Mouse (Mus musculus) limb, embryonic 15.5 days (tissue): ENCODE measurements around the gene Cmss1. TPM values are rescaled to one million over a fixed set of nuclear protein-coding genes. Genes with fewer than 3 reads are reported as not detected.
A peak's percentile ranks its signal among the peaks of the same experiment; 100 is the strongest.

Experiments
- ATAC-seq: fragments of 200-750 bp; cut with Nextera tagmentation; 2 replicates; pipeline ENCODE4 v1.8.0; 2017; ENCODE audit warnings: low read depth, moderate TSS enrichment; ENCODE audit not compliant: insufficient number of reproducible peaks, low FRiP score, low TSS enrichment
- H3K27ac ChIP-seq: fragments of 300-500 bp; sonication (generic); 2 replicates; pipeline ENCODE4 v1.5.1; 2015; ENCODE audit warnings: moderate library complexity, mild to moderate bottlenecking, inconsistent platforms
- H3K27me3 ChIP-seq: fragments of 300-500 bp; sonication (generic); 2 replicates; pipeline ENCODE4 v1.6.1; 2015; ENCODE audit warnings: inconsistent platforms
- H3K36me3 ChIP-seq: fragments of 300-500 bp; sonication (generic); 2 replicates; pipeline ENCODE4 v1.6.1; 2015; ENCODE audit warnings: inconsistent platforms
- H3K4me1 ChIP-seq: fragments of 300-500 bp; sonication (generic); 2 replicates; pipeline ENCODE4 v1.6.1; 2015; ENCODE audit warnings: inconsistent platforms
- H3K4me2 ChIP-seq: fragments of 300-500 bp; sonication (generic); 2 replicates; pipeline ENCODE4 v1.6.1; 2015; ENCODE audit warnings: mild to moderate bottlenecking, inconsistent platforms
- H3K4me3 ChIP-seq: fragments of 300-500 bp; sonication (generic); 2 replicates; pipeline ENCODE4 v1.5.1; 2015; ENCODE audit warnings: mild to moderate bottlenecking, inconsistent platforms
- H3K9ac ChIP-seq: fragments of 300-500 bp; sonication (generic); 2 replicates; pipeline ENCODE4 v1.6.1; 2015; ENCODE audit warnings: inconsistent platforms
- H3K9me3 ChIP-seq: fragments of 300-500 bp; sonication (generic); 2 replicates; pipeline ENCODE4 v1.6.1; 2016; ENCODE audit warnings: inconsistent platforms
- whole genome bisulfite sequencing: fragments of 180-500 bp; shearing (Covaris S2); methylation state at CpG from one replicate; pipeline ENCODE4 v1.1.7; 2015; 5-methylcytosine and 5-hydroxymethylcytosine counted together
- polyA plus RNA-seq: library from polyadenylated mRNA; unstranded; fragments of >200 nt; fragmentation: Nextera tagmentation; extraction: Ambion mirVana; gene quantifications from 2 replicates; pipeline ENCODE4 v1.2.1, GENCODE M21; 2015

The Cmss1 gene
- polyA plus RNA-seq, 1 experiment from 2014 or later: 41.8 TPM

DNA sequence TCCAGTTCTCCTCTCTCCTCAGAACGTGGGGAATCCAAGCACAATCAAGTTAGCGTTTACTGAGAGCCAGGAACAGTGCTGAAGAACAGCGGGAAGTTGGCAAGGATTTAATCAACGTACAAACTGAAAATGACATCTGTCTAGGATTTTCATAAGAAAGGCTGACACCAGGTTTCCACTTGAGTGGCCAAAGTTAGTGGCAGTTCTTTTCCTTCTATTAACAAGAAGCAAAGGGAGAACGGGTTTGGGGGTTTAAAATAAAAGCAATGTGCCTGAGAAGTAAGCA is 266.1 kb downstream of the Cmss1 start:
- 34% methylated on average over 5 of the region's 5 CpGs for WGBS
- no peak for ATAC-seq
- H3K27ac ChIP-seq: peak overlapping the region; percentile 17

DNA sequence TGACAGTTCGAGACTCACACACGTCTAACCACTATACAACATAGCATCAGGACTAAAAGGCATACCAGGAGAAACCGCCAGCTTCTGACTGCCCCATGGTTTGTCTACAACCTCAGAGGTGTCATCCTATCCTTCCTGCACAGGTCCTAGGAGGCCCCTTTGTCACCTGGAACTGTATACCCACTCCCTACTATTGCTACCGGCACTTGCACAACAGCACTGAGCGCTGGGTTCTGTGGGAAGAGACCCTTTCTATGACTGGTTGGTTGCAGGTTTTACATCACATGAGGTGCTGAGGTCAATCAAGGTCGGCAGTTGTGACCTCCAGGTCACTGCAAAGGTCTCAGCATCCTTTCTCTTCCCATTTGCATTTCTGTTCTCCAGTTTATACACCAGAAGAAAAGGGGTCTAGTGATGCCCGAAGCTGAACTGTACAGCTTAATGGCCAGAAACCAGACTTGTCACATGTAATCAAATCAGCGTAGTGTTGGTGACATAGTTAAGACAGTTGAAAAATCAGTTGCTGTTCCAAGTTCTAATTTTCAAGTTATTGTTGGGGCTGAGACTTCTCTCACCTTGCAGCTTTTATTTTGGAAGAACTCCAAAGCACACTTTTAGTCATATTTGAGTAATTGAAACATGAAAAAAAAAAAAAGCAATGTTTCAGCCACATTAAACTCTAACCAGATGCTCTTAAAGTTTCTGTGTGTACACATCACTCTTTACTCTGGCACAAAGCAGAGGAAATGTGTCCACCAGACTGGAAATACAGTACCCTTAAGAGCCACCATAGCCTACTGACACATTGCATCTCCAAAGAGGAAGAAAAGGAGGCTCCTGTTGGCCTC is 266.7 kb downstream of the Cmss1 start:
- WGBS: 70% methylated on average over 8 of the region's 8 CpGs
- Histone ChIP-seq H3K27ac (peak overlapping the region; percentile 59), H3K9me3 (no peaks in the 10 kb centered on the region), H3K36me3 (no peaks in the 10 kb centered on the region), H3K9ac (no peak overlapping the region), H3K4me3 (no peak overlapping the region), H3K4me2 (no peak overlapping the region), H3K4me1 (peaks cover 38% of the 10 kb centered on the region), H3K27me3 (no peaks in the 10 kb centered on the region)
- no peak for ATAC-seq

More for the DNA sequence above, 266.1 kb downstream of the Cmss1 start:
- H3K9ac ChIP-seq: no peak overlapping the region
- H3K4me3 ChIP-seq: no peak overlapping the region
- no peaks in the 10 kb centered on the region for H3K9me3 ChIP-seq
- H3K4me2 ChIP-seq: no peak overlapping the region
- H3K36me3 ChIP-seq: no peaks in the 10 kb centered on the region
- no peaks in the 10 kb centered on the region for H3K27me3 ChIP-seq
- H3K4me1 ChIP-seq: peaks cover 38% of the 10 kb centered on the region

DNA sequence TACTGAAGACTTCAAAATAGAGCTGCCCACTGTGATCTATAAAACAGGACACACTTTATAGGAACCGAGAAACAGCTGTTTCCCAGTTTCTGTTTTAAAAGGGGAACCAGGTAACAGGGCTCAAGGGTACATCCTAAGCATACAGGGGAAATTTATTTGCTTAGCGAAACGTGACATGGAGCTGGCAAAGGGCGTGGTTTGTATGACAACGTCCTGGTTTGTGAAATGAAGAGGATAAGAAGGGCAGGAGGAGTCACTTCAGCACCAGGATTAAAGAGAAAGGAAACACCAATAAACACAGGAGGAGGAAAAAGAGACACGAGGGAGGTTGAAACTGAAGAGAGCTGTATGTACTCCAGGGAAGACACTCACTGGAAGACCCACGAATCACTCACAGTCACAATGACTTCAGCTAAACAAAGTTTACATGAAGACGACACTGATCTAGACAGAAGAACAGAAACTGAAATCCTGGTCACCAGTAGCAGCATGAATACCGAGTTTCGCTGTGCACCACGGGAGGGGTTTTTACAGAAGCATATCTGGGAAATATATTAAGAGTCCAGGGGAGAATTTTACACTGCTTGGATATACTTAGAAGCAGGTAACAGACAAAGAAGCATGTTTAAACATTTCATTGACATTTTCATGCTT is 269.8 kb downstream of the Cmss1 start:
- 34% methylated on average over 11 of the region's 11 CpGs for WGBS
- Histone ChIP-seq H3K4me2 (peak overlapping the region; percentile 25), H3K36me3 (no peaks in the 10 kb centered on the region), H3K9ac (no peak overlapping the region), H3K4me1 (peaks cover 40% of the 10 kb centered on the region), H3K27me3 (no peaks in the 10 kb centered on the region), H3K9me3 (no peaks in the 10 kb centered on the region), H3K4me3 (no peak overlapping the region), H3K27ac (peak overlapping the region; percentile 67; the same call in 1 of the 2 replicates)
- no peak for ATAC-seq

DNA sequence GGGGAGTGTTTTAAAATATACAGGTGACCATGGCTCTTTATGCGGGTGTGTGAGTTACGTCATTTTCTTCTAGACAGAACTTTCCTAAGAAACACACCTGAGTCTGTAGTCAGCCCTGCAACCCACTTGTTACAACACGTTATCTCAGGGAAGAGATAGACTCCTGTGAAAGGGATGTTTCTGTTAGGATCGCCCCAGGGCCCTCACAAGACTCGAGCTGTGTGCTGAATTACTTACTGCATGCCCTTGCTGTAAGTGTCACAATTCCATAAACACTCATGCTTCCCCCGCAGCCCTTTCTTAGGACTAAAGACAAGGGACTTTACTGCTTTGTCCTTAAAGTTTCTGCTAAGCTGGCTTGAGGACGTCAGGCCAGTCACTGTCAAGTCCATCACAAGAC is 274.4 kb downstream of the Cmss1 start:
- ATAC-seq: no peak
- H3K4me2 ChIP-seq: no peak overlapping the region
- no peaks in the 10 kb centered on the region for H3K27me3 ChIP-seq
- WGBS: 56% methylated on average over 7 of the region's 7 CpGs
- peaks cover 33% of the 10 kb centered on the region for H3K4me1 ChIP-seq
- no peak overlapping the region for H3K4me3 ChIP-seq
- H3K27ac ChIP-seq: peak overlapping the region; percentile 44; the same call in 1 of the 2 replicates
- H3K9ac ChIP-seq: no peak overlapping the region
- no peaks in the 10 kb centered on the region for H3K36me3 ChIP-seq
- no peaks in the 10 kb centered on the region for H3K9me3 ChIP-seq

DNA sequence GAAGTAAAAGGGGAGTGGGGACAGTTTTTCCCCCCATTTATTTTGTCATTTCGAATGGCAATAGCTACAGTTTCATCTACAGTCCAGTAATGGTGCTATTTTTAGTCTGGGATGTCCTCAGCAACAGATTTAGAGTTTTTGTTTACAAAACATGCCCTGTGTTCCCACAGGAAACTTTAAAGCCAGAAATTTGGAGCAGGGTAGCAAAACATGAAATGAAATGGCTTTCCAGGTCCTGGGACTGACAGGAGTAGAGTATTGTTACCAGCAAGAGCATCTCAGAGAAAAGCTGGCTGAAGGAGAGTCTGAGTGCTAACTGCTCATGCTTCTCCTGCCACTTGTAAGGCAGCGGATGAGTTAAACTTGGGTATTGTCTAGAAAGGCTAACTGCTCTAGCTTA is 276.6 kb downstream of the Cmss1 start:
- 88% methylated on average over 2 of the region's 2 CpGs for WGBS
- no peak for ATAC-seq
- no peaks in the 10 kb centered on the region for H3K9me3 ChIP-seq
- H3K27me3 ChIP-seq: no peaks in the 10 kb centered on the region
- peaks cover 26% of the 10 kb centered on the region for H3K4me1 ChIP-seq
- no peak overlapping the region for H3K27ac ChIP-seq
- no peak overlapping the region for H3K4me3 ChIP-seq
- no peak overlapping the region for H3K4me2 ChIP-seq
- no peak overlapping the region for H3K9ac ChIP-seq
- H3K36me3 ChIP-seq: no peaks in the 10 kb centered on the region

DNA sequence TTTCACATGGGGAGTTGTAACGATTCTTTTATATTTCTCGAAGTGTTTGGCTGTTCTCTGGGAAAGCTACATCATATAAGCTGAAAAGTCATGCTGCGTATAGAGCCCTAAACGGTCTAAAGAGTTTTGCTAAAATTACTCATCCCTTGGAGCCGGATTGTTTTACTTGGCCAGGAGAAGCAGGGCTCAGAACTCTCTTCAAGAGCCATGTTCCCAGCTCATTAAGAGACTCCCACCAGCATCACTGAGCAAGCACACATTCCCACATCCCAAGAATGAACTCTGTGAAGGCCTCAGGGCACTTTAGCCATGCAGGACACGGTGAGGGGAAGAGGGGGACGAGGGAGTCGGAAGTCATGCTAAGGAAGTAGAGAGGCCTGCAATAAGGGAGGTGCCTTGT is 277.6 kb downstream of the Cmss1 start:
- Histone ChIP-seq H3K4me2 (no peak overlapping the region), H3K27ac (peak overlapping the region; percentile 72), H3K4me1 (peaks cover 26% of the 10 kb centered on the region), H3K36me3 (no peaks in the 10 kb centered on the region), H3K27me3 (no peaks in the 10 kb centered on the region), H3K9me3 (no peaks in the 10 kb centered on the region), H3K9ac (no peak overlapping the region), H3K4me3 (no peak overlapping the region)
- WGBS: 44% methylated on average over 8 of the region's 8 CpGs
- peak; percentile 75 for ATAC-seq

DNA sequence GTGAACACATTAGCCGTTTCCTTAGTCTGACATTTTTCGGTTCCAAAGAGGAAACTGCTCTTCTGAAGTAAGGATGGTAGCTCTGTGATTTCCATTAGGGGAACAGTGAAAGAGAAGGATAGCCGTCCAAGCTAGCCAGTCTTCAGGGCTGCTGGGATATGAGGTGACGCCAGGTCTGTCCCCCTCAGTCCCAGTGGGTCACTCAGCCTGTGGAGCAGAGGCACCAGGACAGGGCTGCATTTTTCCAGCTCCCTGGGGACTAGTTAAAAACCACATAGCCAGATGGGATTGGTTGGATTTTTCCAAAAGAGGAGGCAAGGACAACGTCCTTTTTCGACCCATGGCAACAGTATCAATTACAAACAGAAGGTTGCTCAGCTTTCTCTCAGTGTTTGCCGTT is 279.7 kb downstream of the Cmss1 start:
- no peaks in the 10 kb centered on the region for H3K27me3 ChIP-seq
- H3K9me3 ChIP-seq: no peaks in the 10 kb centered on the region
- H3K27ac ChIP-seq: peak overlapping the region; percentile 54
- H3K9ac ChIP-seq: no peak overlapping the region
- WGBS: 46% methylated on average over 7 of the region's 7 CpGs
- no peaks in the 10 kb centered on the region for H3K36me3 ChIP-seq
- H3K4me1 ChIP-seq: peaks cover 24% of the 10 kb centered on the region
- no peak overlapping the region for H3K4me2 ChIP-seq
- ATAC-seq: no peak
- H3K4me3 ChIP-seq: no peak overlapping the region

DNA sequence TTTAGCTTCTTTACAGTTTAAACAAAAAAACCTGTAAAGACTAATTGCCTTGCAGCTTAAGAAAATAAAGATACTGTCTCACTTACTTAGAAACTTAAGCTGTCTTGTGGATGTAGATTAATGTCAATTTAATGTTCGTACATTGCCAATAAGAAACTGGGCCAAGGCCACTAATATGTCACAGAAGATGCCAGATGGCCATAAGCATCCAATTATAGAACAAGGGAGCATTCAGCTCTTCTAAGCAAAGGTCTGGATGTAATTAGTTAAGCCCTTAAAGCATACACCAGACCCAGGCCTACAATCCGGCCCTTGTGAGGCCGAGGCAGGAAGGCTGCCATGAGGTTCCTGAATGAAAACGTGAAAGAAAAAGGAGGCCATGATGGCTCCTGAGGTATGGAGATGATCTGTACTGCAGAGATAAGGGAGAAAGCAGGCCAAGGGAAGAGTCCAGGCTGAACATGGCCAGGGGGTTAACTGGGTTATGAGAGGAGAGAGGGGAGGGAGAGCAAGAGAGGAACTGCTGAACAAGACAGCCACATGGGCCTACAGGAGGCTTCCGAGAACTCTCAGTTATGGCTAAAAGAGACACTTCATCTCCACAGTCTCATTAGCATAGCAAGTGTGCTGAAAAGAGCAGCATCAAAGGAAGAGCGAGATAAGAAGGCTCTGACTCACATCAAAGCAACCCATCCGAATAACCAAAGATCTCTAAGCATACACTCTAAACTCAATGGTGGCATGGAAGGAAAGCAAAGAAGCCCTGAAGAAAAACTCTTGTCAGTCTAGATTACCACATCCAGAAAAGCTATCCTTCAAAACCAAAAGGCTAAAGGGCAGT is 287.2 kb downstream of the Cmss1 start:
- no peak overlapping the region for H3K4me3 ChIP-seq
- no peak for ATAC-seq
- H3K36me3 ChIP-seq: no peaks in the 10 kb centered on the region
- H3K27ac ChIP-seq: no peak overlapping the region
- WGBS: 65% methylated on average over 7 of the region's 7 CpGs
- H3K4me1 ChIP-seq: 0 out of 2 replicates have a peak, but pooled peaks cover 5% of the 10 kb centered on the region
- no peak overlapping the region for H3K9ac ChIP-seq
- no peak overlapping the region for H3K4me2 ChIP-seq
- no peaks in the 10 kb centered on the region for H3K27me3 ChIP-seq
- no peaks in the 10 kb centered on the region for H3K9me3 ChIP-seq

DNA sequence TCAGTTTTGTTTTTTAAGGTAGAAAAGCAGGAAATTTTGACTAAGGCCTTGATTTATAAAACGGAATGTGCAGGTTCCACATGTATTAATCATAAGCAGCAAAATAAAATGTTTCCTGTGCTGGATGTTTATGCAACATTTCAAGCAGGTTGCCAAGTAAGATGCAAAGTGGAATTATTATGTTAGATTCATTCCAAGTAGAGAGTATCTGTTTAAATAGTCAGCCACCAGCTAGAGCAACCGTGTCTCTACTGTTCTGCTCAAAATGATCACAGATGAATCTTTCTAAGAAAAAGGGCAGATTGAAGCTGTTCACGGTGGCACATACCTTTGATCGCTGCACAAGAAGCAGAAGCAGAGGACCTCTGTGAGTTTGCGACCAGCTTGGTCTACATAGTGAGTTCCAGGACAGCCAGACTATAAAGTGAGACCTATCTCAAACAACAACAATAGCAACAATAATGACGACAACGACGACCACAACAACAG is 288.0 kb downstream of the Cmss1 start:
- H3K27ac ChIP-seq: peak overlapping the region; percentile 14; the same call in 1 of the 2 replicates
- H3K4me2 ChIP-seq: no peak overlapping the region
- no peak overlapping the region for H3K9ac ChIP-seq
- 65% methylated on average over 8 of the region's 8 CpGs for WGBS
- no peak overlapping the region for H3K4me3 ChIP-seq
- no peaks in the 10 kb centered on the region for H3K36me3 ChIP-seq
- H3K4me1 ChIP-seq: 0 out of 2 replicates have a peak, but pooled peaks cover 5% of the 10 kb centered on the region
- no peaks in the 10 kb centered on the region for H3K27me3 ChIP-seq
- no peaks in the 10 kb centered on the region for H3K9me3 ChIP-seq
- ATAC-seq: no peak

DNA sequence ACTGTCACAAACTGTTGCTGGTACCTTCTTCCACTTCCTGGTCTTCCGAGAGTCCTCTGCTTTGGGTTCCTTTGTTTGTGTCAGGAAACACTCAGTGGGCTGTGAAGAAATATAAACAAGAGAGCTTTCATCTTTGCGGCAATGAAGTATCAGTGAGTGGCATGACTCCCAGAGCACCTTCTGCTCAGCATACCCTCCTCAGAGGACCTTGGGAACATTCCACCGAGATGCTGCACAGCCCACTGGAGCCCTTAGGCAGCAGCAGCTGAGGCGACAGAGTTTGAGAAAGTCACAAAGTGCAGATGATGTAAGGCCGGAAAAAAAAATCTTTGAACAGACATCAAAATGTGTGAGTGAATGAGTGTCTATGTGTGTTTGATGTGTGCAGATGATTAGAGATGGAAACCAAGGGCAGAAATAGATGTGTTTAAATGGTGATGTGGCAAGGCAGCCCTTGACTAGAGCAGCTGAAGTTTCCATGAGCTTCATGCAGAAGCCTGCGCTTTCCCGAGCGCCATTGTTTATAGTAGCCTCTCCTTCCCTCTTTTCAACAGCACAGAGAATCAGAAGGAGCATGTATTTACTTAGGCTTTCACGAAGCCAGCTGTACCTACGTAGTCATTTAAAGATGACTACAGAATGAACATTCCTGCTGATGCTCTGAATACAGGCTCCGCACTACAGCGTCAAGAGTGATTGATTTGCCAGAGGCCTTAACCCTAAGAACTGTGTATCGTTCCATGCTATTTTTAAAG is 288.6 kb downstream of the Cmss1 start:
- Histone ChIP-seq H3K9ac (no peak overlapping the region), H3K36me3 (no peaks in the 10 kb centered on the region), H3K4me2 (no peak overlapping the region), H3K9me3 (no peaks in the 10 kb centered on the region), H3K4me1 (0 out of 2 replicates have a peak, but pooled peaks cover 5% of the 10 kb centered on the region), H3K27ac (peak overlapping the region; percentile 14; the same call in 1 of the 2 replicates), H3K27me3 (no peaks in the 10 kb centered on the region), H3K4me3 (no peak overlapping the region)
- ATAC-seq: no peak
- WGBS: 50% methylated on average over 13 of the region's 13 CpGs

DNA sequence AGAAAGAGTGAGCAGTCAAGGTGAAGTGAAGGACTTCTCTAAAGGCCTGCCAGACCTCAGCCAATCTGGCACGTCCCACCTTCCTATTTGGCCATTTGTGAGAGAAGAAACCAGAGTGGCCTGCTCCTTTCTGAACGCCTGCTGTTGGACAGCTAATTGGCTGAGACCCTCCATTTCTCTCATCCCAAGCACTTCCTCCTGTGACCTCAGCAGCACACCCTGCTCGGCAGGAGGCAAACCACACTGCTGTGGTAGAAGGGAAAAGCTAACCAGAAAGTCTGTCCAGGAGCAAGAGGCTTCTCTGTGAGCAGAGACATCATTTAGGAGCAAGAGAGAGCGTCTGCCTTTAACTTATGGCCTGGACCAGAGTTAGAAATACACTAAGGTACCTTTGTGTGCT is 289.5 kb downstream of the Cmss1 start:
- no peak for ATAC-seq
- Histone ChIP-seq H3K4me2 (no peak overlapping the region), H3K4me1 (0 out of 2 replicates have a peak, but pooled peaks cover 5% of the 10 kb centered on the region), H3K27ac (no peak overlapping the region), H3K27me3 (no peaks in the 10 kb centered on the region), H3K9me3 (no peaks in the 10 kb centered on the region), H3K36me3 (no peaks in the 10 kb centered on the region), H3K9ac (no peak overlapping the region), H3K4me3 (no peak overlapping the region)
- whole genome bisulfite sequencing: 55% methylated on average over 4 of the region's 4 CpGs
